Mouse (Mus musculus): ENCODE measurements around the gene Rreb1. TPM values are rescaled to one million over a fixed set of nuclear protein-coding genes. Genes with fewer than 3 reads are reported as not detected.

The Rreb1 gene
- polyA plus RNA-seq, 1 experiment from 2014 or later: 6.1 TPM

GRCm38 (mm10) chr13:37803244-37803643 lies 25.0 kb downstream of the Rreb1 start:
- no peak overlapping the region for H3K4me2 ChIP-seq (ENCODE audit: low read depth, low read length)

GRCm38 (mm10) chr13:37804023-37804422 lies 25.8 kb downstream of the Rreb1 start:
- H3K36me3 ChIP-seq (replicated peaks; ENCODE audit: control insufficient read depth, insufficient read depth, low read depth, low read length): no peaks in the 10 kb centered on the region
- DNase-seq (ENCODE audit: low spot score) (no peak), ATAC-seq (replicated peaks; ENCODE audit: insufficient number of reproducible peaks, low FRiP score, low TSS enrichment, low read depth) (no peak)
- no peak overlapping the region for H3K27ac ChIP-seq (replicated peaks; ENCODE audit: low read depth, low read length)
- H3K4me1 ChIP-seq (ENCODE audit: control insufficient read depth, insufficient read depth, low read length): no peaks in the 10 kb centered on the region; the same call in 1 of the 2 replicates
- H3K4me2 ChIP-seq (ENCODE audit: low read depth, low read length): no peak overlapping the region
- H3K9me3 ChIP-seq (replicated peaks; ENCODE audit: control insufficient read depth, low read length): no peaks in the 10 kb centered on the region
- H3K9ac ChIP-seq (replicated peaks; ENCODE audit: low read length): no peak overlapping the region
- H3K4me3 ChIP-seq (ENCODE audit: low read depth, low read length): no peak overlapping the region
- H3K27me3 ChIP-seq (ENCODE audit: control insufficient read depth, insufficient read depth, low read length): no peaks in the 10 kb centered on the region
- 89% methylated on average over 5 of the region's 5 CpGs for WGBS

More at GRCm38 (mm10) chr13:37803244-37803643, 25.0 kb downstream of the Rreb1 start:
- Histone ChIP-seq H3K9ac (replicated peaks; ENCODE audit: low read length) (no peak overlapping the region), H3K27me3 (ENCODE audit: control insufficient read depth, insufficient read depth, low read length) (no peaks in the 10 kb centered on the region), H3K27ac (replicated peaks; ENCODE audit: low read depth, low read length) (no peak overlapping the region), H3K4me3 (ENCODE audit: low read depth, low read length) (no peak overlapping the region), H3K4me1 (ENCODE audit: control insufficient read depth, insufficient read depth, low read length) (no peaks in the 10 kb centered on the region; the same call in 1 of the 2 replicates), H3K36me3 (replicated peaks; ENCODE audit: control insufficient read depth, insufficient read depth, low read depth, low read length) (no peaks in the 10 kb centered on the region), H3K9me3 (replicated peaks; ENCODE audit: control insufficient read depth, low read length) (no peaks in the 10 kb centered on the region)
- WGBS: 83% methylated on average over 5 of the region's 5 CpGs
- ATAC-seq (replicated peaks; ENCODE audit: insufficient number of reproducible peaks, low FRiP score, low TSS enrichment, low read depth) (no peak), DNase-seq (ENCODE audit: low spot score) (no peak)

- DNase-seq (ENCODE audit: low spot score) (no peak), ATAC-seq (replicated peaks; ENCODE audit: insufficient number of reproducible peaks, low FRiP score, low TSS enrichment, low read depth) (no peak)
- no peaks in the 10 kb centered on the region for H3K4me1 ChIP-seq (ENCODE audit: control insufficient read depth, insufficient read depth, low read length)
- WGBS: 78% methylated on average over 9 of the region's 9 CpGs
- H3K4me2 ChIP-seq (ENCODE audit: low read depth, low read length): no peak overlapping the region
- H3K27me3 ChIP-seq (ENCODE audit: control insufficient read depth, insufficient read depth, low read length): no peaks in the 10 kb centered on the region
- no peak overlapping the region for H3K9ac ChIP-seq (replicated peaks; ENCODE audit: low read length)
- H3K27ac ChIP-seq (replicated peaks; ENCODE audit: low read depth, low read length): no peak overlapping the region
- no peak overlapping the region for H3K4me3 ChIP-seq (ENCODE audit: low read depth, low read length)
- no peaks in the 10 kb centered on the region for H3K9me3 ChIP-seq (replicated peaks; ENCODE audit: control insufficient read depth, low read length)
- no peaks in the 10 kb centered on the region for H3K36me3 ChIP-seq (replicated peaks; ENCODE audit: control insufficient read depth, insufficient read depth, low read depth, low read length)
Observed at GRCm38 (mm10) chr13:37815001-37815400, 36.8 kb downstream of the Rreb1 start.

DNA sequence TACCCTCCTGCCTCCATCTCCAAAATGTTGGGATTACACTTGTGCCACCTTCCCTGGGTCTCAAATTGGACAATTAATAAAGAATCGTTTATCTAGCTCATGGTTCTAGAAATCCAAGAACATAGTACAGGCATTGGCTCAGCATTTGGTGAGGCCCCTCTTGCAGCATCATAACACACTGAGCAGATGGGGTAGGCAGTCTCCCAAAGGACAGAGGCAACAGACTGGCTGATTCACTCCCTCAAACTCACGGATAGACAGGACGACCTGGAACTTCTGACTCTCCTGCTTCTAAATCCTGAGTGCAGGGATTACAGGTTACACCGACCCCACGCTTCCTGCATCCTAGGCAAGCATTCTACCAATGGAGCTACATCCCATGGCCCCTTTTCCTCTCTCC lies 38.5 kb downstream of the Rreb1 start:
- 79% methylated on average over 5 of the region's 5 CpGs for WGBS

GRCm38 (mm10) chr13:37821413-37821812 lies 43.2 kb downstream of the Rreb1 start:
- 42% methylated on average over 4 of the region's 4 CpGs for WGBS
- no peaks in the 10 kb centered on the region for H3K27me3 ChIP-seq (ENCODE audit: control insufficient read depth, insufficient read depth, low read length)
- H3K27ac ChIP-seq (replicated peaks; ENCODE audit: low read depth, low read length): no peak overlapping the region
- no peaks in the 10 kb centered on the region for H3K4me1 ChIP-seq (ENCODE audit: control insufficient read depth, insufficient read depth, low read length)
- ATAC-seq (replicated peaks; ENCODE audit: insufficient number of reproducible peaks, low FRiP score, low TSS enrichment, low read depth) (no peak), DNase-seq (ENCODE audit: low spot score) (no peak)
- no peak overlapping the region for H3K4me3 ChIP-seq (ENCODE audit: low read depth, low read length)
- H3K4me2 ChIP-seq (ENCODE audit: low read depth, low read length): no peak overlapping the region
- H3K36me3 ChIP-seq (replicated peaks; ENCODE audit: control insufficient read depth, insufficient read depth, low read depth, low read length): no peaks in the 10 kb centered on the region
- no peaks in the 10 kb centered on the region for H3K9me3 ChIP-seq (replicated peaks; ENCODE audit: control insufficient read depth, low read length)
- no peak overlapping the region for H3K9ac ChIP-seq (replicated peaks; ENCODE audit: low read length)

More for the DNA sequence above, 38.5 kb downstream of the Rreb1 start:
- Histone ChIP-seq H3K4me3 (ENCODE audit: low read depth, low read length) (no peak overlapping the region), H3K27ac (replicated peaks; ENCODE audit: low read depth, low read length) (no peak overlapping the region), H3K36me3 (replicated peaks; ENCODE audit: control insufficient read depth, insufficient read depth, low read depth, low read length) (no peaks in the 10 kb centered on the region), H3K9ac (replicated peaks; ENCODE audit: low read length) (no peak overlapping the region), H3K4me1 (ENCODE audit: control insufficient read depth, insufficient read depth, low read length) (no peaks in the 10 kb centered on the region), H3K4me2 (ENCODE audit: low read depth, low read length) (no peak overlapping the region), H3K27me3 (ENCODE audit: control insufficient read depth, insufficient read depth, low read length) (no peaks in the 10 kb centered on the region), H3K9me3 (replicated peaks; ENCODE audit: control insufficient read depth, low read length) (no peaks in the 10 kb centered on the region)
- ATAC-seq (replicated peaks; ENCODE audit: insufficient number of reproducible peaks, low FRiP score, low TSS enrichment, low read depth) (no peak), DNase-seq (ENCODE audit: low spot score) (no peak)

GRCm38 (mm10) chr13:37824331-37824920 lies 46.2 kb downstream of the Rreb1 start:
- Histone ChIP-seq H3K27me3 (ENCODE audit: control insufficient read depth, insufficient read depth, low read length) (no peaks in the 10 kb centered on the region), H3K4me3 (ENCODE audit: low read depth, low read length) (no peak overlapping the region), H3K4me1 (ENCODE audit: control insufficient read depth, insufficient read depth, low read length) (no peaks in the 10 kb centered on the region), H3K9ac (replicated peaks; ENCODE audit: low read length) (no peak overlapping the region), H3K36me3 (replicated peaks; ENCODE audit: control insufficient read depth, insufficient read depth, low read depth, low read length) (no peaks in the 10 kb centered on the region), H3K4me2 (ENCODE audit: low read depth, low read length) (no peak overlapping the region), H3K27ac (replicated peaks; ENCODE audit: low read depth, low read length) (no peak overlapping the region), H3K9me3 (replicated peaks; ENCODE audit: control insufficient read depth, low read length) (no peaks in the 10 kb centered on the region)
- WGBS: 32% methylated on average over 4 of the region's 4 CpGs
- ATAC-seq (replicated peaks; ENCODE audit: insufficient number of reproducible peaks, low FRiP score, low TSS enrichment, low read depth) (no peak), DNase-seq (ENCODE audit: low spot score) (no peak)

DNA sequence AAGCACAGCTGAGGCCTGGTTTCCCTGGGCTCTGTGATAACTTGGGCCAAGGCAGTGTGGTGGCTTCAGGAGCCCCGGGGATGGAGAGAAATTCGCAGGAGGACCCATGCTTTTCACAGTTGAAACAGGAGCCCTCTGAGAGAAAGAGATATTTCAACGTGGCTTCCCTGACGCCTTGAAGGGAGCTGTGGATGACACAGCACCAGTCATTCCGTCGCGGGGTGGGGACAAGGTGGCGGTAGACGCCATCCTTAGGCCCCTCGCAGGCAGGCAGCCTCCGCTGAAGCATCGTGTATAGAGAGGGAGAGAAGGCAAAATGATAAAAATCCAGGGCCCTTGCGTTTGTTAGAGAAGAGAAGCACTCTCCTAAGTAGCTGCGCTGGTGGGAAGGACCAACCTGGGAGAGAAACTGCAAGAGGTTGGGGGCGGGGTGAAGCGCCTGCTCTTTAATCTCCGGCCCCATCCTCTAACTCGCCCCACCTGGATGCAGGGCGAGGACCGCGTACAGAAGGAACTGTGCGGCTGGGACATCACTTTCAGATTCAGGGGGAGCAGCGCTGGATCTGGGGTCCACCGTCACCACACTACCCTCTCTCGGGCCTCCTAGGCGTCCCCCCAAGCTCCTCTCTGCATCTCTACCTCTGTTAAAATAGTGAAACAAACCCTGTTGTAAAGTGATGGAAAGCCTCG lies 46.9 kb downstream of the Rreb1 start:
- no peak overlapping the region for H3K27ac ChIP-seq (replicated peaks; ENCODE audit: low read depth, low read length)
- no peaks in the 10 kb centered on the region for H3K36me3 ChIP-seq (replicated peaks; ENCODE audit: control insufficient read depth, insufficient read depth, low read depth, low read length)
- 2% methylated on average over 27 of the region's 27 CpGs for WGBS
- DNase-seq (ENCODE audit: low spot score): peak; percentile 61
- no peaks in the 10 kb centered on the region for H3K27me3 ChIP-seq (ENCODE audit: control insufficient read depth, insufficient read depth, low read length)
- peak; percentile 26 for ATAC-seq (replicated peaks; ENCODE audit: insufficient number of reproducible peaks, low FRiP score, low TSS enrichment, low read depth)
- H3K4me3 ChIP-seq (ENCODE audit: low read depth, low read length): peak overlapping the region; percentile 65
- H3K9me3 ChIP-seq (replicated peaks; ENCODE audit: control insufficient read depth, low read length): no peaks in the 10 kb centered on the region
- H3K9ac ChIP-seq (replicated peaks; ENCODE audit: low read length): peak overlapping the region; percentile 69
- peak overlapping the region; percentile 95 for H3K4me2 ChIP-seq (ENCODE audit: low read depth, low read length)
- no peaks in the 10 kb centered on the region for H3K4me1 ChIP-seq (ENCODE audit: control insufficient read depth, insufficient read depth, low read length)

DNA sequence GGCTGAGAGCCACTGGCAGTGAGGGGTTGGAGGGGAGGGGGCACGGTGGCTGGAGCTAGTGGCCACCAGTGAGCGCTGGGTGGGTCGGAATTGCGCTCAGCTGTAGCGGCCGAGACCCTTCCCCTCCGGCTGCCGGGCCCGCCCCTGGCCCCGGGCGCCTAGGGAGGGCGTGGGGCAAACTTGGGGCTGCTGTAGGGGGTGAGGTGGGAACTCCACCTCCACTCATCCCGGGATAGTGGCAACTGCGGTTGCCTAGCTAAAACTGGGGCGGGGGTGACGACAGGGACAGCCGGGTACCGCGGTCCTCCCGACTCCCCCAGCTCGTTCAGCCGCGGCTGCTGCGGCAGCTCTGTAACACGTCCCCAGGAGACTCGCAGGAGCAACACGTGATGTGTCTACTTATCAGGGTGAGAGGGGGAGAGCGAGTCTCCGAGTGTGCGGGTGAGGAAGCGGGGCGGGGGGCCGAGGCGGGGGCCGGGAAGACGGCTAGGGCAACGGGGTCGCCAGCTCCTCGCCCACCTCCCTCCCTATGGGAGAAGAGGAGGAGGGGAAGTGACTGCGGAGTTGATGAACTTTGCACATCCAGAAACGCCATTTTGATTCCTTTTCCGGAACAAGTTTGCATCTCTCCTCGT lies 47.6 kb downstream of the Rreb1 start:
- Histone ChIP-seq H3K36me3 (replicated peaks; ENCODE audit: control insufficient read depth, insufficient read depth, low read depth, low read length) (no peaks in the 10 kb centered on the region), H3K27ac (replicated peaks; ENCODE audit: low read depth, low read length) (peak overlapping the region; percentile 66), H3K9me3 (replicated peaks; ENCODE audit: control insufficient read depth, low read length) (no peaks in the 10 kb centered on the region), H3K4me2 (ENCODE audit: low read depth, low read length) (peak overlapping the region; percentile 95), H3K4me1 (ENCODE audit: control insufficient read depth, insufficient read depth, low read length) (no peaks in the 10 kb centered on the region), H3K9ac (replicated peaks; ENCODE audit: low read length) (peak overlapping the region; percentile 69), H3K4me3 (ENCODE audit: low read depth, low read length) (peak overlapping the region; percentile 65), H3K27me3 (ENCODE audit: control insufficient read depth, insufficient read depth, low read length) (no peaks in the 10 kb centered on the region)
- WGBS: 1% methylated on average over 41 of the region's 43 CpGs
- peak; percentile 71 for DNase-seq (ENCODE audit: low spot score)
- ATAC-seq (replicated peaks; ENCODE audit: insufficient number of reproducible peaks, low FRiP score, low TSS enrichment, low read depth): peak; percentile 69
